Mouse (Mus musculus): ENCODE measurements around the gene Sema3f. TPM values are rescaled to one million over a fixed set of nuclear protein-coding genes. Genes with fewer than 3 reads are reported as not detected.

Gene Sema3f
- polyA plus RNA-seq, 1 experiment from 2014 or later: 13.7 TPM

DNA sequence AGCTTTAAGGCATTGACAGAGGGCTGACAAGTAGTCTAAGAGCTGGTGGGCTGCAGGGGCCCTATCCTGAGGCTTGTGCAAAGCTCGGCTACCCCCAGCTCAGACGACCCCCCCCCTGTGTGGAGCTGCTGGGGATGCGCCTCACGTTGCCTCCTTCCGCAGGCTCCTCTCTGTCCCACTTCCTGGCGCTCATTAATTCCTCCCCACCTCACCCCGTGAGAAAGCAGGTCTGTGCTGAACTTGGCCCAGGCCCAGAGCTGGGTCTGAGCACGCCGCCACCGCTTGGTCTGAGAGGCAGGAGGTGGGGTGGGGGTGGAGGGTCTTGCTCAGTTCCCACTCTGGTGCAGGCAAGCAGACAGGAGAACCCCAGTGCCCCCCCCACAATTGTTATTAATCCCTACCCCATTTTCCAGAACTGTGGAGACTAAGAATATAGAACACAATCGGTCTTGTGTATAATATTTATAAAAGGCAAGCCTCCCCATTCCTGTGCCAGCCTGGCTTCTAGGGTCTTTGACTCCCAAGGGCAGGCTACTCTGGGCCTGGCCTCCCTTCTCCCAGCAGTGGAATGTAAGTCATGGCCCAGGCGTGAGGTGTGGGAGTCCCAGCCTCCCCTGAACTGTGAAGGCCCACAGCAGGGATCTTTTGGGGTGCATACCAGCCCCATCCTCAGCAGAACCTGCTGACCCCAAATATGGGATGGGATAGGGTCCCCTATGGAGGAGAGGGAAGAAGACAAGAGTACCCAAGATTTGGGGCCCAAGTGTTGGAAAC lies 59.4 kb downstream of the Sema3f start:
- no peaks in the 10 kb centered on the region for H3K9me3 ChIP-seq
- peaks cover 17% of the 10 kb centered on the region for H3K4me1 ChIP-seq
- H3K4me2 ChIP-seq: no peak overlapping the region
- H3K27ac ChIP-seq: no peak overlapping the region
- no peak overlapping the region for H3K9ac ChIP-seq
- H3K36me3 ChIP-seq: no peaks in the 10 kb centered on the region
- ATAC-seq (ENCODE audit: borderline replicate concordance, extremely low read depth, low FRiP score, low TSS enrichment): 0 out of 2 replicates have a peak, but pooled peaks have one; percentile 16
- no peaks in the 10 kb centered on the region for H3K27me3 ChIP-seq
- 29% methylated on average over 12 of the region's 12 CpGs for WGBS
- no peak overlapping the region for H3K4me3 ChIP-seq

DNA sequence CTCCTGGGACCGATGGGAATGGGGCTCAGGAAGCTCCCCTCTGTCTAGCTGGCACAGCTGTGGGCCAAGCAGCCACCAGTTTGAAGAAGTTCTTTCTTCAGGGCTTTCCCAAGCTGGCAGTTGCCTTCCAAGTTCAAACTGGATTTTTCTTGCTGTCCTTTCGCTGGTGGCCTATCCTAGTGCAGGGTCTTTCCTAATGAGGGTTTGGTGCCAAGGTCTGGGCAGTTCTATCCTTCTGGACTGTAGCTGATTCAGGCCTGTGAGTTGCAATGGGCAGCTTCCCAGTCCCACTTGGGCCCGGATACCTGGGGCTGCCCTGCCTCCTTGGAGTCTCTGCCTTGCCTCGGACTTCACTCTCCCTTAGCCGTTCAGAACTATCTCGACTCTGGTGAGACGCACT lies 60.0 kb downstream of the Sema3f start:
- no peaks in the 10 kb centered on the region for H3K27me3 ChIP-seq
- WGBS: 68% methylated on average over 7 of the region's 7 CpGs
- H3K4me3 ChIP-seq: no peak overlapping the region
- H3K4me1 ChIP-seq: peaks cover 20% of the 10 kb centered on the region
- no peak overlapping the region for H3K9ac ChIP-seq
- no peak overlapping the region for H3K4me2 ChIP-seq
- no peaks in the 10 kb centered on the region for H3K9me3 ChIP-seq
- no peak overlapping the region for H3K27ac ChIP-seq
- no peaks in the 10 kb centered on the region for H3K36me3 ChIP-seq
- ATAC-seq (ENCODE audit: borderline replicate concordance, extremely low read depth, low FRiP score, low TSS enrichment): no peak

DNA sequence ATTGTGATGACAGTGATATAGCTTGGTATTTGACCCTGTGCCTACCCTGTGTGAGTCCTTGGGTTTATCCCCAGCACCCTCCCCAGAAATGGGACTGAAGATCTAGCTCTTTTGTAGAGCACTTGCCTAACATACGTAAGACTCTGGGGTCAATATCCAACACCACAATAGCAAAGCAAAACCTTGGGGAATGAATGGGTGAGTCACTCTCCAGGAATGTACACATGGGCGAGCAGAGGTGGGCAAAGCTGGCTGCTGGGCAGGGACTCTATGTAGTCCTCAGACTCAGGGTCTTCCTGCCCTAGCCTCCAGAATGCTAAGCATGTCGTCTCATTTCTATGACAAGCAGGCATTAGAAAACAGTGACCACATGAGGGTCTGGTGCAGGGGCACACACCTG lies 61.5 kb downstream of the Sema3f start:
- no peak overlapping the region for H3K4me2 ChIP-seq
- WGBS: 44% methylated on average over 3 of the region's 3 CpGs
- no peak overlapping the region for H3K4me3 ChIP-seq
- no peak overlapping the region for H3K27ac ChIP-seq
- no peak for ATAC-seq (ENCODE audit: borderline replicate concordance, extremely low read depth, low FRiP score, low TSS enrichment)
- H3K4me1 ChIP-seq: peaks cover 33% of the 10 kb centered on the region
- H3K9me3 ChIP-seq: no peaks in the 10 kb centered on the region
- no peaks in the 10 kb centered on the region for H3K27me3 ChIP-seq
- no peak overlapping the region for H3K9ac ChIP-seq
- no peaks in the 10 kb centered on the region for H3K36me3 ChIP-seq

DNA sequence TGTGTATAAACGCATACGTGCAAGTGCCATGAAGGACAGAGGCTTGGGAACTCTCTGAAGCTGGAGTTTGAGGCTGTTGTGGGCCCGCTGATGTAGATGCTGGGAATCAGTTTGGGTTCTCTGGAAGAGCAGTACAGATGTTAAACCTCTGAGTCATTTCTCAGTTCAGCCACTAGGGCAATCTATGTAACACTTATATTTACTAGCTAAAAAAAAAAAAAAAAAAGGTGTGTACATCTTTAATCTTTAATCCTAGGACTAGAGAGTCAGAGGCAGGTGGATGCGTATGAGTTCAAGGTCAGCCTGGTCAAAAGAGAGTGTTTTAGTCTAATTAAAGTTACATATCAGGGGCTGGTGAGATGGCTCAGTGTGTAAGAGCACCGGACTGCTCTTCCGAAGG lies 63.3 kb downstream of the Sema3f start:
- H3K27ac ChIP-seq: no peak overlapping the region
- no peak overlapping the region for H3K4me3 ChIP-seq
- 75% methylated on average over 6 of the region's 6 CpGs for WGBS
- H3K4me2 ChIP-seq: no peak overlapping the region
- no peaks in the 10 kb centered on the region for H3K36me3 ChIP-seq
- H3K9ac ChIP-seq: no peak overlapping the region
- no peaks in the 10 kb centered on the region for H3K27me3 ChIP-seq
- no peak for ATAC-seq (ENCODE audit: borderline replicate concordance, extremely low read depth, low FRiP score, low TSS enrichment)
- H3K9me3 ChIP-seq: no peaks in the 10 kb centered on the region
- peaks cover 33% of the 10 kb centered on the region for H3K4me1 ChIP-seq

DNA sequence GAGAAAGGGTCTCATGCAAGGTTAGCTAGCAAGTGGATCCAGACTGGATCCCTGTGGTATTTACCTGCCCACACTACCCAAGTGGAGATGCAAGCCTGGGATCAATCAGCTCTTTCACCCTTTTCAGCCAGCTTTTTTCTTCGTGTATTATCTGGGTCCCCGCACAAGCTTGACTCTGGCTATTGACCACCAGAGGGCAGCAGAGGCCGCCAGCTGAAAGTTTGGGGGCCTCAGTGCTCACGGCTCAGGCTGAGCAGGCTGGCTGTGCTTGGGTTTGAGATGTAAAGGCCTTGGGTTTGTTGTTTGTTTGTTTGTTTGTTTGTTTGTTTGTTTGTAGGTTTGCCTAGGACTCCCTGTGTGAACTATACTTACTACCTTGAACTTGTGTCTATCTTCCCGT lies 64.7 kb downstream of the Sema3f start:
- no peaks in the 10 kb centered on the region for H3K9me3 ChIP-seq
- H3K4me3 ChIP-seq: no peak overlapping the region
- peaks cover 28% of the 10 kb centered on the region for H3K4me1 ChIP-seq
- H3K36me3 ChIP-seq: no peaks in the 10 kb centered on the region
- WGBS: 13% methylated on average over 5 of the region's 5 CpGs
- no peaks in the 10 kb centered on the region for H3K27me3 ChIP-seq
- no peak overlapping the region for H3K27ac ChIP-seq
- ATAC-seq (ENCODE audit: borderline replicate concordance, extremely low read depth, low FRiP score, low TSS enrichment): peak; percentile 65; the same call in 1 of the 2 replicates
- H3K9ac ChIP-seq: no peak overlapping the region
- 0 out of 2 replicates have a peak overlapping the region, but pooled peaks have one; percentile 22 for H3K4me2 ChIP-seq

DNA sequence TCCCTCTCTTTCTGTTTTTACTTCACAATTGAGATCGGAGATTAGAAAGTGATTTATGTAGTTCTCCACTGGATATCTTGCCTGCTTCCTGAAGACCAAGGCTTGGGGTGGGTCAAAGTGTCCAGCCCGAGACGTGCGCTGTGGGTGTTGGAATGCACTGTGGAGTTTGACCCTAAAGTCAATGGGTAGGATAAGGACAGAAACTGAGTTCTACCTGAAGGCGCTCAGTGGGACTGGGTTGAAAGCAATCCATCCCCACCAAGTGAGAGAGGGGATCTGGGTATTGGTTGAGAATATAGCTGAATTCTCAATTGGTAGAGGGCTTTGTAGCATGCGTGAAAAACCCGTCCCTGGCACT lies 65.1 kb downstream of the Sema3f start:
- ATAC-seq (ENCODE audit: borderline replicate concordance, extremely low read depth, low FRiP score, low TSS enrichment): no peak
- Histone ChIP-seq H3K27me3 (no peaks in the 10 kb centered on the region), H3K27ac (no peak overlapping the region), H3K4me1 (peaks cover 24% of the 10 kb centered on the region), H3K9me3 (no peaks in the 10 kb centered on the region), H3K4me2 (peak overlapping the region; percentile 69), H3K4me3 (peak overlapping the region; percentile 38; the same call in 1 of the 2 replicates), H3K36me3 (no peaks in the 10 kb centered on the region), H3K9ac (peak overlapping the region; percentile 45; the same call in 1 of the 2 replicates)
- 40% methylated on average over 7 of the region's 7 CpGs for WGBS

DNA sequence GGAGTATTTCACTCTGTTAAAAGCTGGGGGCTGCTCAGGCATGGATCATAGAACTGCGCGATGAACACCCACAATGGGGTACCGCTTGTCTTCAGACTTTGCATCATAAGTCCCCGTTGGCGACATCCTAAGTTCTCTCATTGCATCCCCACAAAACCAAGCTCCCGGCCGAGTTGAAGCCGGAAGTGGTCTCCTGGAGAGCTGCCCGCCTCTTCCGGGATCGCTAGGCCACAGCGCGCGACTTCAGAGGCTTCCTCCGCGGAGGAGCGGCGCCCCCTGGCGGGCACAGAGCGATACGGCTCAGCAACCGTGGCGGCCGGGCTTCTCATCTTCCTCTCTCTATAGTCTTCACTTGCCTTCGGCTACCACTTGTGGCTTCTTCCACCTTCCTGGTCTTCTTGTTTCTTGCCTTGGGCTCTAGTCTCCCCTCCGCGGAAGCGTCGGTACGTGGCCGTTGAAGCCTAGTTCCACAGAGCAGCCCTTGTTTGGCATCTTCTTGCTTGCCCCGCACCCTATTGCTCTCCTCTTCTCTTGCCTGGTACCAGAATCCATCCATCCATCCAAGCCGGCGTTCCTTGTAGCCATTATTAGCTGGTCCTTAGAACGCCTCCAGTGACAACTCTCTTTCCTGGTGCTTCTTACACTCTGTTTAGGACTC lies 65.7 kb downstream of the Sema3f start:
- 3% methylated on average over 35 of the region's 35 CpGs for WGBS

DNA sequence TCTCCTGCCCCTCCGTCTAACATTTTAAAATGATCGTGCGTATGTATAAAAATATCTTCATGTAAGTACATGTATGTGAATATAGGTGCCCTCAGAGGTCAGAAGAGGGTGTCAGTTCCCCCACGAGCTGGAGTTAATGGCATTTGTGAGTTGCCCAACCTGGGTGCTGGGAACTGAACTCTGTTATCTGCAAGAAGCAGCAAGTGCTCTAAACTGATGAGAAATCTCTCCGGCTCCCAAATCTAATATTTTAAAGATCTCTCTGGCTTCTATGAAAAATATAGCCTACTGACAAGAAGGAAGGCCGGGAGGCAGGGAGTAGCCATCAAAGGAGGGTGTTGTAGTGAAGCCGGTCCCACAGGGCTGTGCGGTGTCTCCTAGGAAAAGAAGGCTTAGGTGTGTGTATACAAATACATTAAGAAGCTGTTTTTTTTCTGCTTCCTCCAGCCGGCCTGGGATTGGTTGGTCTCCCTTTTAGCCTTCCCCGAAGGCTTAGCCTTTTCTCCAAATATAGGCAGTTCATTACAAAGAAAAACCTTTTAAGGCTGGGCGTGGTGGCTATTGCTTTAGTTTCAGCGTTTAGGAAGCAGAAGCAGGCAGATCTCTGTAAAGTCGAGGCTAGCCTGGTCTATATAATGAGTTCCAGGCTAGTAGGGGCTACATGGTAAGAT lies 66.6 kb downstream of the Sema3f start:
- Histone ChIP-seq H3K9ac (peak overlapping the region; percentile 45; the same call in 1 of the 2 replicates), H3K27me3 (no peaks in the 10 kb centered on the region), H3K27ac (no peak overlapping the region), H3K4me2 (peak overlapping the region; percentile 69; the same call in 1 of the 2 replicates), H3K9me3 (no peaks in the 10 kb centered on the region), H3K36me3 (no peaks in the 10 kb centered on the region), H3K4me3 (no peak overlapping the region), H3K4me1 (peaks cover 16% of the 10 kb centered on the region)
- 89% methylated on average over 13 of the region's 13 CpGs for WGBS
- no peak for ATAC-seq (ENCODE audit: borderline replicate concordance, extremely low read depth, low FRiP score, low TSS enrichment)

More for the DNA sequence above, 65.7 kb downstream of the Sema3f start:
- H3K9ac ChIP-seq: peak overlapping the region; percentile 45
- peak overlapping the region; percentile 69 for H3K4me2 ChIP-seq
- H3K27ac ChIP-seq: peak overlapping the region; percentile 45; the same call in 1 of the 2 replicates
- peak overlapping the region; percentile 38 for H3K4me3 ChIP-seq
- H3K4me1 ChIP-seq: peaks cover 22% of the 10 kb centered on the region
- H3K9me3 ChIP-seq: no peaks in the 10 kb centered on the region
- H3K27me3 ChIP-seq: no peaks in the 10 kb centered on the region
- ATAC-seq (ENCODE audit: borderline replicate concordance, extremely low read depth, low FRiP score, low TSS enrichment): peak; percentile 82
- H3K36me3 ChIP-seq: no peaks in the 10 kb centered on the region

DNA sequence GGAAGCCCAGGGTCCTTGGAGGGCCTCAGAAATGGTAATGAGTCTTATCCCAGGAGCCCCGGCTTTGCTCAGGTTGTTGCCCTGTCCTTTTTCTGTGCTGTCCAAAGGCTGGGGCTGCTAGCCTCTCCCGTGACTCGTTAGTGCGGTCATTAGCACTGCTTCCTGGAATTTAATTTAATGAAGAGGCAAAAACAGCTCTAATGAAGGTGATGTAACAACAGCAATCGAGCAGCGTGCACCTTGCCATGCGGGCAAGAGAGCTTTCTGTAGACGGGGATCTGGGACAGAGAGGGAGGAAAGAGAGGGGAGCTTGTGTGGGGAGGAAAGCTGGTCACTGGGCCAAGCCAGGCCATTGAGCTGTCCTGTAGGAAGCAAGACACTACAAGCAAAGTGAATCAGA lies 68.6 kb downstream of the Sema3f start:
- Histone ChIP-seq H3K9ac (no peak overlapping the region), H3K9me3 (no peaks in the 10 kb centered on the region), H3K36me3 (no peaks in the 10 kb centered on the region), H3K27ac (no peak overlapping the region), H3K4me1 (peaks cover 16% of the 10 kb centered on the region), H3K27me3 (no peaks in the 10 kb centered on the region), H3K4me2 (no peak overlapping the region), H3K4me3 (no peak overlapping the region)
- WGBS: 63% methylated on average over 8 of the region's 8 CpGs
- ATAC-seq (ENCODE audit: borderline replicate concordance, extremely low read depth, low FRiP score, low TSS enrichment): no peak

DNA sequence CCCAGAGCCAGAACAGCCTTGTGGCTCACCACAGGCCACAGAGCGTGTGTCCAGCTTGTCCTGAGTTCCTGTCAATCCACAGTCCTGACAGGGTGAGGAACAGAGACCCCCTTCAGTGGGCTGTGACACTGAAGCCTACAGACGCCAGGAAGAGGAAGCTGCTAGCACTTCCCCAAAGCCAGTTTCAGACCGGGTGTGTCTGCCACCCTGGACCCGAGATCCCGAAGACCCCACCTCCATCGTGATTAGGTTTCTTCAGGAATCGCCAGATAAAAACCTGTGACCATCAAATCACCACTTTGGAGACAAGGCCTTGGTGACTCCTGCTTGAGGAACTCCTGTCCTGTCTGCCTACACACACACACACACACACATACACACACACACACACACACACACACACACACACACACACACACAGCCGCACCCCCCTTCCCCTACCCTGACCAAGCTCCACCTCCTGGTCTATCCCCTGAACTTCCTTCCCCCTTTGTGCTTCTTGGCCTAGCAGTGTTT lies 70.0 kb downstream of the Sema3f start:
- Histone ChIP-seq H3K27ac (peak overlapping the region; percentile 35; the same call in 1 of the 2 replicates), H3K9ac (no peak overlapping the region), H3K4me2 (no peak overlapping the region), H3K4me3 (no peak overlapping the region), H3K9me3 (no peaks in the 10 kb centered on the region), H3K27me3 (no peaks in the 10 kb centered on the region), H3K4me1 (peaks cover 19% of the 10 kb centered on the region), H3K36me3 (no peaks in the 10 kb centered on the region)
- 28% methylated on average over 8 of the region's 8 CpGs for WGBS
- ATAC-seq (ENCODE audit: borderline replicate concordance, extremely low read depth, low FRiP score, low TSS enrichment): no peak

DNA sequence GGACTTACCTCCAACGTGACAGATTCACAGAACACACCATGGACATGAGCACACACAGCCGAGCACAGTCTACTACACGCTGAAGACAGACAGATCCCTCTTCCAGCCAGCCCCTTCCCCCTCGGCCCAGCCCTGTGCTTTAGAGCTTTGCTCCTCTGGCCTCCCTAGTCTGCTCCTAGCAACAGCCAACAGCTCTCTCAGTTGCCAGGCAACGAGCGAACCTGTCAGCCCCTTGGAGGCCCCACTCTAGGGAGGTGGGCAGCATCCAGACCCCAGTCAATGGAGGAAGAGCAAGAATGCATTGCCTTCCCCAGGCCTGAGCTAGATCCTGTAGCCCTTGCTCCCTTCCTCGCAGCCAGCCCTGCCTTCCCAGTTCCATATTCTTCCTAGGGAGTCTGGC lies 73.2 kb downstream of the Sema3f start:
- H3K36me3 ChIP-seq: no peaks in the 10 kb centered on the region
- no peaks in the 10 kb centered on the region for H3K9me3 ChIP-seq
- WGBS: 24% methylated on average over 7 of the region's 7 CpGs
- H3K27me3 ChIP-seq: no peaks in the 10 kb centered on the region
- ATAC-seq (ENCODE audit: borderline replicate concordance, extremely low read depth, low FRiP score, low TSS enrichment): no peak
- peaks cover 20% of the 10 kb centered on the region for H3K4me1 ChIP-seq
- H3K9ac ChIP-seq: no peak overlapping the region
- no peak overlapping the region for H3K27ac ChIP-seq
- no peak overlapping the region for H3K4me2 ChIP-seq
- H3K4me3 ChIP-seq: no peak overlapping the region
